Mouse (Mus musculus) erythroblast, embryonic 14.5 days (primary cell): ENCODE measurements at regions not wholly inside any gene's neighbourhood (a gene's known extent, or its start where the extent isn't known, plus 50 kb on each side); places are given as distances from the start of the nearest gene placed in this dataset.

Experiments used
- GATA1 ChIP-seq: IDR thresholded peaks from 2 replicates; pipeline ENCODE4 v1.6.1; 2012; ENCODE audit warnings: low read length, inconsistent platforms, mixed read lengths
- TAL1 ChIP-seq: IDR thresholded peaks from 3 replicates; pipeline ENCODE4 v1.6.1; 2012; ENCODE audit warnings: low read length, inconsistent platforms, mixed read lengths

- TF ChIP-seq GATA1 (no peak), TAL1 (no peak)
Measured at GRCm38 (mm10) chr14:53614341-53614740, 639.6 kb downstream of the Dad1 start.
